Mouse (Mus musculus): Measurements from ENCODE around the gene Syne1.

GRCm38 (mm10) chr10:5571332-5571731, 20.1 kb upstream of the Syne1 start:
- TF ChIP-seq CTCF (IDR thresholded peaks at IDR 0.05; ENCODE audit: extremely low read depth, insufficient read depth, insufficient read length, insufficient replicate concordance) (no peak), POLR2A (IDR thresholded peaks at IDR 0.05; ENCODE audit: low read depth, low read length) (no peak)
